7 mouse cellular contexts compared by ENCODE assay signal in the genomic region with DNA sequence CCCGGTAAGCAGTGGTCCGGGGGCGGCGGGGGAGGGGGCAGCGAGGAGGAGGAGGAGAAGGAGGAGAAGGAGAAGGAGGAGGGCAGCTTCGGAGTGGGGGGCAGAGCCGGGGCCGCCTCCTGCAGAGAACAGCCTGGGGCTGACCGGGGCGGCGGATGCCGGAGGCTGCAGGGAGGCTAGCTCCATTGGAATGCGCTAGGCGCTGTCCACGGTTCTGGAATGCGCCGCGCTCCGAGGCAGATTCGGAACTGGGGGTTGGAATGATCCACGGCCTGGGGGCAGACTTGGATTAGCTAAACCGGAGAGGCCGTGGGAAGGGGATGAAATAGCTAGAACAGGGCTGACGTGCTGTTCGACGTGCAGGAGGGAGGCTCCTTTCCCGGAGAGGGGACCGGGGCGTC. TPM values are rescaled to one million over a fixed set of nuclear protein-coding genes. Genes with fewer than 3 reads are reported as not detected.
DNase-seq lines count a peak whose midpoint lies in the region; ATAC-seq lines count a peak whose summit lies in the region.

No protein-coding gene starts in this region.

- peaks cover 65% of the 10 kb centered on the region for H3K27me3 ChIP-seq in intestine, embryonic 16.5 days (replicated peaks; ENCODE audit: control insufficient read depth, insufficient read depth, low read length)
- peaks cover 91% of the 10 kb centered on the region for H3K27me3 ChIP-seq in limb, embryonic 13.5 days
- H3K27me3 ChIP-seq in midbrain, embryonic 13.5 days, result peaks cover 78% of the 10 kb centered on the region

- H3K4me2 ChIP-seq in intestine, embryonic 16.5 days (ENCODE audit: low read depth, low read length), result peak overlapping the region; percentile 58
- H3K4me2 ChIP-seq in limb, embryonic 13.5 days (replicated peaks), result peak overlapping the region; percentile 70
- peak overlapping the region; percentile 69 for H3K4me2 ChIP-seq in midbrain, embryonic 13.5 days (replicated peaks)

- ATAC-seq in intestine, embryonic 16.5 days, result peak; percentile 71
- peak; percentile 66 for ATAC-seq in limb, embryonic 13.5 days (ENCODE audit: low FRiP score, low read depth)
- ATAC-seq in midbrain, embryonic 13.5 days, result peak; percentile 25; the same call in 1 of the 2 replicates

- peaks cover 7% of the 10 kb centered on the region for H3K4me1 ChIP-seq in intestine, embryonic 16.5 days (ENCODE audit: control insufficient read depth, insufficient read depth, low read length)
- H3K4me1 ChIP-seq in limb, embryonic 13.5 days, result peaks cover 27% of the 10 kb centered on the region
- H3K4me1 ChIP-seq in midbrain, embryonic 13.5 days (replicated peaks), result peaks cover 76% of the 10 kb centered on the region

- peak overlapping the region; percentile 36 for H3K4me3 ChIP-seq in intestine, embryonic 16.5 days (ENCODE audit: low read length)
- peak overlapping the region; percentile 40 for H3K4me3 ChIP-seq in limb, embryonic 13.5 days
- H3K4me3 ChIP-seq in midbrain, embryonic 13.5 days (replicated peaks), result peak overlapping the region; percentile 61

- no peak overlapping the region for H3K9ac ChIP-seq in intestine, embryonic 16.5 days (ENCODE audit: low read depth, low read length)
- no peak overlapping the region for H3K9ac ChIP-seq in limb, embryonic 13.5 days
- H3K9ac ChIP-seq in midbrain, embryonic 13.5 days (replicated peaks), result peak overlapping the region; percentile 81

- H3K27ac ChIP-seq in intestine, embryonic 16.5 days (ENCODE audit: low read length), result no peak overlapping the region
- H3K27ac ChIP-seq in limb, embryonic 13.5 days, result no peak overlapping the region
- H3K27ac ChIP-seq in midbrain, embryonic 13.5 days, result peak overlapping the region; percentile 91

- peak; percentile 66 to 87 for DNase-seq in adrenal gland, adult (ENCODE audit: inconsistent age in 2 of 2, low spot score in 1 of 2)
- DNase-seq in cerebellum, postnatal 25 days, result peak; percentile 76 to 78
- DNase-seq in gastrocnemius, postnatal 25 days, result peak; percentile 46
- peak; percentile 66 for DNase-seq in testis, postnatal 14 days (ENCODE audit: low spot score)

- H3K36me3 ChIP-seq in intestine, embryonic 16.5 days (ENCODE audit: control insufficient read depth, insufficient read depth, low read length), result no peaks in the 10 kb centered on the region
- H3K36me3 ChIP-seq in limb, embryonic 13.5 days, result no peaks in the 10 kb centered on the region
- H3K36me3 ChIP-seq in midbrain, embryonic 13.5 days, result no peaks in the 10 kb centered on the region

- under 1% methylated on average over 29 of the region's 29 CpGs for WGBS in intestine, embryonic 16.5 days
- WGBS in limb, embryonic 13.5 days, result under 1% methylated on average over 28 of the region's 29 CpGs
- WGBS in midbrain, embryonic 13.5 days, result 0% methylated on average over 27 of the region's 29 CpGs

- H3K9me3 ChIP-seq in intestine, embryonic 16.5 days (ENCODE audit: control insufficient read depth, low read length), result no peaks in the 10 kb centered on the region
- no peaks in the 10 kb centered on the region for H3K9me3 ChIP-seq in limb, embryonic 13.5 days
- H3K9me3 ChIP-seq in midbrain, embryonic 13.5 days, result no peaks in the 10 kb centered on the region

RNA-seq across cellular contexts. Expression of gene Slc12a5, which starts 7.8 kb away (rescaled TPM):
- under 1 TPM; 0.21 to 0.38 TPM for total RNA-seq in gastrocnemius, postnatal 25 days (2021)
- polyA plus RNA-seq in intestine, embryonic 16.5 days (2015; fragmentation: Nextera tagmentation; extraction: Ambion mirVana), result 0.23 and 0.32 TPM in 2 replicates
- polyA plus RNA-seq in limb, embryonic 13.5 days (2015; fragmentation: Nextera tagmentation; extraction: Ambion mirVana), result 1.00 and 1.2 TPM in 2 replicates
- 19.7 and 20.2 TPM in 2 replicates for polyA plus RNA-seq in midbrain, embryonic 13.5 days (2015; fragmentation: Nextera tagmentation; extraction: Ambion mirVana)

RNA-seq across cellular contexts. Expression of gene Mmp9, which starts 27.9 kb away (rescaled TPM):
- 1 to 10 TPM in 1 of 2 experiments, under 1 TPM in 1; 0.64 to 1.4 TPM for total RNA-seq in gastrocnemius, postnatal 25 days (2021)
- 7.6 and 9.3 TPM in 2 replicates for polyA plus RNA-seq in intestine, embryonic 16.5 days (2015; fragmentation: Nextera tagmentation; extraction: Ambion mirVana)
- 5.5 and 7.1 TPM in 2 replicates for polyA plus RNA-seq in limb, embryonic 13.5 days (2015; fragmentation: Nextera tagmentation; extraction: Ambion mirVana)
- polyA plus RNA-seq in midbrain, embryonic 13.5 days (2015; fragmentation: Nextera tagmentation; extraction: Ambion mirVana), result 17.2 and 19.5 TPM in 2 replicates

RNA-seq across cellular contexts. Expression of gene Zfp335, which starts 56.9 kb away (rescaled TPM):
- 1 to 10 TPM; 8.2 to 9.2 TPM for total RNA-seq in gastrocnemius, postnatal 25 days (2021)
- 9.6 and 10.5 TPM in 2 replicates for polyA plus RNA-seq in intestine, embryonic 16.5 days (2015; fragmentation: Nextera tagmentation; extraction: Ambion mirVana)
- polyA plus RNA-seq in limb, embryonic 13.5 days (2015; fragmentation: Nextera tagmentation; extraction: Ambion mirVana), result 13.5 and 15.2 TPM in 2 replicates
- polyA plus RNA-seq in midbrain, embryonic 13.5 days (2015; fragmentation: Nextera tagmentation; extraction: Ambion mirVana), result 13.5 and 15.1 TPM in 2 replicates
